Mouse (Mus musculus) c-Kit-positive CD71-positive TER-119-positive erythroid progenitor cells, embryonic 14.5 days (primary cell): ENCODE measurements around the gene Trim71.

Experiments
- DNase-seq: peaks from one replicate; pipeline ENCODE4 v3.0.0-alpha.2; 2013; ENCODE audit warnings: low spot score

Trim71 gene

GRCm38 (mm10) chr9:114484771-114485170, 79.4 kb downstream of the Trim71 start:
- no peak for DNase-seq

- DNase-seq, result no peak
Measured at GRCm38 (mm10) chr9:114480940-114481339, 83.2 kb downstream of the Trim71 start.

GRCm38 (mm10) chr9:114477019-114477418, 87.2 kb downstream of the Trim71 start:
- no peak for DNase-seq

- DNase-seq, result no peak
Measured at GRCm38 (mm10) chr9:114471892-114472291, 92.3 kb downstream of the Trim71 start.

GRCm38 (mm10) chr9:114468701-114469100, 95.5 kb downstream of the Trim71 start:
- no peak for DNase-seq

GRCm38 (mm10) chr9:114468217-114468616, 96.0 kb downstream of the Trim71 start:
- DNase-seq, result no peak

- peak; percentile 27 for DNase-seq
Measured at GRCm38 (mm10) chr9:114466871-114467270, 97.3 kb downstream of the Trim71 start.

GRCm38 (mm10) chr9:114465442-114465841, 98.7 kb downstream of the Trim71 start:
- DNase-seq, result no peak

- no peak for DNase-seq
Measured at GRCm38 (mm10) chr9:114462569-114462968, 101.6 kb downstream of the Trim71 start.

GRCm38 (mm10) chr9:114458436-114458835, 105.7 kb downstream of the Trim71 start:
- DNase-seq, result no peak
